ENCODE assay signal across 11 mouse cellular contexts in the genomic region with DNA sequence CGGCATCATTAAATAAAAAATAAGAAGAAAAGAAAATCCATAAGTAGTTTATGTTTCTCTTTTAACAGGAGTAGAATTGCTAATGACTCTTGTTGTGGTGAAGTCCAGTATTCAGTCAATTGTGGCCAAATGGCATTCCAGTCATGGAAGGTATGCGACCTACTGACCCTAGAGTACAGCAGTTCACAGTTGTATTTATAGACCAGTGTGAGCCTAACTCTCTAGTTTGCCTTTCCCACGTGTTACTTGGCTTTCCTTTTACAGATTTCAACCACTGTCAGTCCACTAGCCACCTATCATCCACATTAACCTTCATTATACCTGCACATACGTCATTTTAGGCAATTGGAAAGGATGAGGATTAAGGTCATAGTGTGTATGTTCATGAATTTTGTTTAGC.
A peak's percentile ranks its signal among the peaks of the same experiment; 100 is the strongest.
DNase-seq lines count a peak whose midpoint lies in the region; ATAC-seq and TF ChIP-seq lines count a peak whose summit lies in the region.
"Had no signal": no experiment of that assay in that cellular context is flagged by ENCODE, and none has a peak within 500 bp of the region (broad histone marks: within the 10 kb centered on the region; RNA-seq: fewer than 3 reads in every experiment).

No protein-coding gene starts in this region.

- intact Hi-C loops in heart, adult 2 months (cut with DNase I): loop anchor here (5.0 kb wide), 1 partner anchor 606 kb away; the partner anchor contains the start of gene Erbb4

- TF ChIP-seq POLR2A in heart, adult 2 months (IDR thresholded peaks at IDR 0.05; ENCODE audit: insufficient read depth, low read depth, low read length): no peak

- WGBS in heart, adult 2 months: 40% methylated on average over 4 of the region's 4 CpGs
- 36% methylated on average over 4 of the region's 4 CpGs for WGBS in heart, embryonic 12.5 days

- H3K9ac ChIP-seq in heart, adult 2 months (ENCODE audit: low read depth, low read length): no peak overlapping the region
- H3K9ac ChIP-seq in heart, embryonic 12.5 days: no peak overlapping the region
- H3K9ac ChIP-seq: embryonic facial prominence, embryonic 13.5 days; forebrain, postnatal 0 days had no signal

- TF ChIP-seq CTCF in heart, adult 2 months (IDR thresholded peaks at IDR 0.05): no peak

- no peaks in the 10 kb centered on the region for H3K36me3 ChIP-seq in heart, adult 2 months (ENCODE audit: control insufficient read depth, insufficient read depth, low read length)
- H3K36me3 ChIP-seq in heart, embryonic 12.5 days: no peaks in the 10 kb centered on the region
- H3K36me3 ChIP-seq: embryonic facial prominence, embryonic 13.5 days had no signal

- no peaks in the 10 kb centered on the region for H3K79me2 ChIP-seq in heart, adult 2 months (replicated peaks; ENCODE audit: control insufficient read depth, insufficient read depth, low read length)

- no peaks in the 10 kb centered on the region for H3K27me3 ChIP-seq in heart, adult 2 months (ENCODE audit: control insufficient read depth, insufficient read depth, low read length)
- no peaks in the 10 kb centered on the region for H3K27me3 ChIP-seq in heart, embryonic 12.5 days (replicated peaks)
- H3K27me3 ChIP-seq: embryonic facial prominence, embryonic 13.5 days had no signal

- H3K27ac ChIP-seq in heart, adult 2 months: peak overlapping the region; percentile 84
- H3K27ac ChIP-seq in heart, embryonic 12.5 days (ENCODE audit: poor library complexity, severe bottlenecking): peak overlapping the region; percentile 38; the same call in 1 of the 2 replicates
- H3K27ac ChIP-seq: embryonic facial prominence, embryonic 13.5 days had no signal

- no peak for TF ChIP-seq EP300 in heart, adult 2 months (IDR thresholded peaks at IDR 0.05; ENCODE audit: insufficient read depth, low read depth, low read length)

- no peaks in the 10 kb centered on the region for H3K9me3 ChIP-seq in heart, embryonic 12.5 days (replicated peaks)
- H3K9me3 ChIP-seq: embryonic facial prominence, embryonic 13.5 days had no signal

- no peak overlapping the region for H3K4me2 ChIP-seq in heart, embryonic 12.5 days
- H3K4me2 ChIP-seq: embryonic facial prominence, embryonic 13.5 days had no signal

- no peak for DNase-seq in heart, adult 2 months
- no peak for DNase-seq in heart, adult 11 months
- DNase-seq in 3T3-L1 (ENCODE audit: low read depth, low spot score): peak; percentile 14
- peak; percentile 43 for DNase-seq in kidney, postnatal 10 days
- no peak for DNase-seq in spleen, postnatal 14 days (ENCODE audit: low spot score in 2 of 2)
- DNase-seq in adrenal gland, postnatal 25 days: no peak
- DNase-seq: forebrain, postnatal 0 days; midbrain, embryonic 14.5 days had no signal

- H3K4me3 ChIP-seq in heart, adult 2 months: no peak overlapping the region
- H3K4me3 ChIP-seq in heart, embryonic 12.5 days: no peak overlapping the region
- H3K4me3 ChIP-seq: embryonic facial prominence, embryonic 13.5 days had no signal

- ATAC-seq in heart, embryonic 12.5 days (ENCODE audit: insufficient number of reproducible peaks, low FRiP score): no peak
- no peak for ATAC-seq in cerebellum, adult (ENCODE audit: insufficient number of reproducible peaks, low FRiP score, low TSS enrichment)
- ATAC-seq: forebrain, postnatal 0 days had no signal

- no peaks in the 10 kb centered on the region; the same call in 1 of the 2 replicates for H3K4me1 ChIP-seq in heart, adult 2 months (ENCODE audit: control insufficient read depth, insufficient read depth, low read length)
- H3K4me1 ChIP-seq in heart, embryonic 12.5 days (replicated peaks): peaks cover 12% of the 10 kb centered on the region; the same call in 1 of the 2 replicates
- H3K4me1 ChIP-seq: embryonic facial prominence, embryonic 13.5 days had no signal

Comparison
In these comparisons a context has a peak if more than half of its experiments do, and no peak if none do; other contexts are left out.
1. DNase-seq: peak in 3T3-L1 (single experiment) and kidney, postnatal 10 days (single experiment); none in heart, adult 2 months (0 of 2), heart, adult 11 months (single experiment), spleen, postnatal 14 days (0 of 2) and adrenal gland, postnatal 25 days (single experiment).